Mouse (Mus musculus) limb, embryonic 14.5 days (tissue): ENCODE results near the gene Tcf23. TPM values are rescaled to one million over a fixed set of nuclear protein-coding genes. Genes with fewer than 3 reads are reported as not detected.
"Not testable (repeated sequence)": the region's sequence is repeated elsewhere in the genome, so short reads cannot be mapped to it uniquely, and the experiment has no call there.

Experiments
- ATAC-seq: fragments of 200-750 bp; cut with Nextera tagmentation; 2 replicates; pipeline ENCODE4 v1.8.0; 2017; ENCODE audit warnings: low read depth, moderate number of reproducible peaks, moderate TSS enrichment; ENCODE audit not compliant: low FRiP score
- DNase-seq: peaks from one replicate; pipeline ENCODE4 v3.0.0-alpha.2; 2015; ENCODE audit warnings: low spot score
- H3K27ac ChIP-seq: fragments of 300-500 bp; sonication (generic); replicated peaks from 2 replicates; pipeline ENCODE4 v1.5.1; 2014; ENCODE audit warnings: low read depth, mild to moderate bottlenecking, low read length, moderate library complexity, mixed read lengths
- H3K27me3 ChIP-seq: fragments of 300-500 bp; sonication (generic); 2 replicates; pipeline ENCODE4 v1.6.1; 2014; ENCODE audit warnings: low read length, mixed read lengths; ENCODE audit not compliant: control insufficient read depth, insufficient read depth
- H3K36me3 ChIP-seq: fragments of 300-500 bp; sonication (generic); 2 replicates; pipeline ENCODE4 v1.6.1; 2014; ENCODE audit warnings: mild to moderate bottlenecking, low read length, moderate library complexity, mixed read lengths; ENCODE audit not compliant: control insufficient read depth, insufficient read depth
- H3K4me1 ChIP-seq: fragments of 300-500 bp; sonication (generic); 2 replicates; pipeline ENCODE4 v1.6.1; 2014; ENCODE audit warnings: antibody characterized with exemption, low read length, mixed read lengths; ENCODE audit not compliant: control insufficient read depth, insufficient read depth
- H3K4me2 ChIP-seq: fragments of 300-500 bp; sonication (generic); replicated peaks from 2 replicates; pipeline ENCODE4 v1.6.1; 2014; ENCODE audit warnings: low read depth, mild to moderate bottlenecking, low read length, moderate library complexity; ENCODE audit not compliant: severe bottlenecking
- H3K4me3 ChIP-seq: fragments of 300-500 bp; sonication (generic); replicated peaks from 2 replicates; pipeline ENCODE4 v1.5.1; 2014; ENCODE audit warnings: low read length
- H3K9ac ChIP-seq: fragments of 300-500 bp; sonication (generic); 2 replicates; pipeline ENCODE4 v1.6.1; 2014; ENCODE audit warnings: mild to moderate bottlenecking, low read depth, low read length, moderate library complexity; ENCODE audit not compliant: severe bottlenecking
- H3K9me3 ChIP-seq: fragments of 300-500 bp; sonication (generic); 2 replicates; pipeline ENCODE4 v1.6.1; 2016; ENCODE audit warnings: low read length; ENCODE audit not compliant: control insufficient read depth
- POLR2A ChIP-seq: fragments of 200-500 bp; IDR thresholded peaks from 2 replicates; pipeline ENCODE4 v1.8.0; 2012; ENCODE audit warnings: inconsistent platforms, mild to moderate bottlenecking, moderate library complexity, borderline replicate concordance; ENCODE audit not compliant: insufficient read depth, insufficient read length; ENCODE audit errors: extremely low read depth
- WGBS: fragments of 180-500 bp; shearing (Covaris S2); extraction: QIAGEN DNeasy Blood & Tissue Kit; methylation state at CpG from one replicate; pipeline ENCODE4 v1.1.7; 2014; 5-methylcytosine and 5-hydroxymethylcytosine counted together
- polyA plus RNA-seq, 2 experiments: library from polyadenylated mRNA; depleted of rRNA in 1 of 2; stranded (reverse) in 1 of 2; unstranded in 1 of 2; fragments of >200 nt; fragmentation: Nextera tagmentation in 1 of 2; extraction: Ambion mirVana in 1 of 2; gene quantifications; 2 replicates each; pipeline versions ENCODE4 v1.2.1 to v1.2.3; 2012 to 2014

The Tcf23 gene
- polyA plus RNA-seq, 2 experiments: 0.05 TPM; not detected in 1

GRCm38 (mm10) chr5:31004184-31004583 lies 35.7 kb downstream of the Tcf23 start:
- no peak overlapping the region for H3K9ac ChIP-seq
- ATAC-seq (peak; percentile 85; the same call in 1 of the 2 replicates), DNase-seq (peak; percentile 85)
- WGBS: 2% methylated on average over 5 of the region's 5 CpGs
- H3K27ac ChIP-seq: no peak overlapping the region
- TF ChIP-seq POLR2A: no peak
- no peaks in the 10 kb centered on the region for H3K27me3 ChIP-seq
- H3K36me3 ChIP-seq: no peaks in the 10 kb centered on the region
- H3K4me3 ChIP-seq: no peak overlapping the region
- H3K4me2 ChIP-seq: no peak overlapping the region
- H3K9me3 ChIP-seq: no peaks in the 10 kb centered on the region
- no peaks in the 10 kb centered on the region; the same call in 1 of the 2 replicates for H3K4me1 ChIP-seq

- Histone ChIP-seq H3K27me3 (no peaks in the 10 kb centered on the region), H3K4me2 (no peak overlapping the region), H3K4me3 (no peak overlapping the region), H3K36me3 (no peaks in the 10 kb centered on the region), H3K4me1 (no peaks in the 10 kb centered on the region), H3K9ac (no peak overlapping the region), H3K9me3 (no peaks in the 10 kb centered on the region), H3K27ac (no peak overlapping the region)
- ATAC-seq (no peak), DNase-seq (no peak)
- WGBS: 65% methylated on average over 3 of the region's 3 CpGs
- TF ChIP-seq POLR2A: no peak
These were observed 44.3 kb downstream of the Tcf23 start for GRCm38 (mm10) chr5:31012737-31013136.

GRCm38 (mm10) chr5:31015913-31016312 lies 47.5 kb downstream of the Tcf23 start:
- DNase-seq: no peak
- Histone ChIP-seq H3K4me1 (no peaks in the 10 kb centered on the region), H3K4me2 (no peak overlapping the region), H3K9ac (no peak overlapping the region), H3K9me3 (no peaks in the 10 kb centered on the region), H3K4me3 (no peak overlapping the region), H3K36me3 (no peaks in the 10 kb centered on the region), H3K27ac (no peak overlapping the region), H3K27me3 (no peaks in the 10 kb centered on the region)
- no peak for TF ChIP-seq POLR2A
- ATAC-seq: no peak
- WGBS: 64% methylated on average over 2 of the region's 2 CpGs

- not testable (repeated sequence) for H3K27ac ChIP-seq, H3K27me3 ChIP-seq, H3K4me3 ChIP-seq, ATAC-seq, H3K4me2 ChIP-seq, H3K36me3 ChIP-seq, DNase-seq, H3K9me3 ChIP-seq, H3K9ac ChIP-seq, H3K4me1 ChIP-seq
- WGBS: 92% methylated on average over 4 of the region's 5 CpGs
These were observed 53.3 kb downstream of the Tcf23 start for GRCm38 (mm10) chr5:31021790-31022189.

GRCm38 (mm10) chr5:31022690-31023089 lies 54.2 kb downstream of the Tcf23 start:
- H3K4me2 ChIP-seq: no peak overlapping the region
- TF ChIP-seq POLR2A: no peak
- H3K9me3 ChIP-seq: no peaks in the 10 kb centered on the region
- H3K27ac ChIP-seq: no peak overlapping the region
- H3K4me3 ChIP-seq: no peak overlapping the region
- WGBS: 59% methylated on average over 1 of the region's 1 CpGs
- H3K9ac ChIP-seq: no peak overlapping the region
- ATAC-seq (no peak), DNase-seq (no peak)
- no peaks in the 10 kb centered on the region for H3K36me3 ChIP-seq
- H3K27me3 ChIP-seq: no peaks in the 10 kb centered on the region
- H3K4me1 ChIP-seq: no peaks in the 10 kb centered on the region; the same call in 1 of the 2 replicates

GRCm38 (mm10) chr5:31023254-31023653 lies 54.8 kb downstream of the Tcf23 start:
- Histone ChIP-seq H3K4me2 (no peak overlapping the region), H3K36me3 (no peaks in the 10 kb centered on the region), H3K9ac (no peak overlapping the region), H3K27me3 (no peaks in the 10 kb centered on the region), H3K4me1 (no peaks in the 10 kb centered on the region; the same call in 1 of the 2 replicates), H3K27ac (no peak overlapping the region), H3K4me3 (no peak overlapping the region), H3K9me3 (no peaks in the 10 kb centered on the region)
- 17% methylated on average over 3 of the region's 4 CpGs for WGBS
- peak; percentile 77 for ATAC-seq
- DNase-seq: no peak
- no peak for TF ChIP-seq POLR2A
